Mouse (Mus musculus) midbrain, embryonic 14.5 days (tissue): ENCODE data around the gene Tex10. TPM values are rescaled to one million over a fixed set of nuclear protein-coding genes. Genes with fewer than 3 reads are reported as not detected.
"Not testable (repeated sequence)": the region's sequence is repeated elsewhere in the genome, so short reads cannot be mapped to it uniquely, and the experiment has no call there.

Experiments used
- ATAC-seq: fragments of 200-750 bp; cut with Nextera tagmentation; 2 replicates; pipeline ENCODE4 v1.8.0; 2017; ENCODE audit warnings: moderate number of reproducible peaks, moderate library complexity; ENCODE audit not compliant: low FRiP score, low TSS enrichment
- DNase-seq: peaks from one replicate; pipeline ENCODE4 v3.0.0-alpha.2; 2015
- H3K27ac ChIP-seq: fragments of 300-500 bp; sonication (generic); replicated peaks from 2 replicates; pipeline ENCODE4 v1.5.1; 2014; ENCODE audit warnings: mild to moderate bottlenecking, low read depth, low read length, moderate library complexity
- H3K27me3 ChIP-seq: fragments of 300-500 bp; sonication (generic); 2 replicates; pipeline ENCODE4 v1.6.1; 2014; ENCODE audit warnings: low read length, control low read depth, mixed read lengths; ENCODE audit not compliant: control insufficient read depth, insufficient read depth
- H3K36me3 ChIP-seq: fragments of 300-500 bp; sonication (generic); 2 replicates; pipeline ENCODE4 v1.6.1; 2014; ENCODE audit warnings: low read length, control low read depth; ENCODE audit not compliant: control insufficient read depth, insufficient read depth
- H3K4me1 ChIP-seq: fragments of 300-500 bp; sonication (generic); 2 replicates; pipeline ENCODE4 v1.6.1; 2014; ENCODE audit warnings: mild to moderate bottlenecking, antibody characterized with exemption, low read length, control low read depth; ENCODE audit not compliant: control insufficient read depth, insufficient read depth
- H3K4me2 ChIP-seq: fragments of 300-500 bp; sonication (generic); 2 replicates; pipeline ENCODE4 v1.6.1; 2014; ENCODE audit warnings: mild to moderate bottlenecking, low read length, moderate library complexity
- H3K4me3 ChIP-seq: fragments of 300-500 bp; sonication (generic); replicated peaks from 2 replicates; pipeline ENCODE4 v1.5.1; 2014; ENCODE audit warnings: low read depth, low read length
- H3K9ac ChIP-seq: fragments of 300-500 bp; sonication (generic); replicated peaks from 2 replicates; pipeline ENCODE4 v1.6.1; 2014; ENCODE audit warnings: mild to moderate bottlenecking, low read length, moderate library complexity
- H3K9me3 ChIP-seq: fragments of 300-500 bp; sonication (generic); 2 replicates; pipeline ENCODE4 v1.6.1; 2016; ENCODE audit warnings: low read length, control low read depth, mixed read lengths; ENCODE audit not compliant: control insufficient read depth
- WGBS: fragments of 180-500 bp; shearing (Covaris S2); extraction: QIAGEN DNeasy Blood & Tissue Kit; methylation state at CpG from one replicate; pipeline ENCODE4 v1.1.7; 2014; 5-methylcytosine and 5-hydroxymethylcytosine counted together
- polyA plus RNA-seq: library from polyadenylated mRNA; unstranded; fragments of >200 nt; fragmentation: Nextera tagmentation; extraction: Ambion mirVana; gene quantifications from 2 replicates; pipeline ENCODE4 v1.2.1, GENCODE M21; 2014

Gene Tex10
- polyA plus RNA-seq, 1 experiment from 2014 or later, result 57.1 TPM

GRCm38 (mm10) chr4:48415838-48416335 lies 57.4 kb downstream of the Tex10 start:
- Histone ChIP-seq H3K9ac (no peak overlapping the region), H3K36me3 (no peaks in the 10 kb centered on the region), H3K4me2 (no peak overlapping the region), H3K9me3 (no peaks in the 10 kb centered on the region), H3K27me3 (no peaks in the 10 kb centered on the region), H3K27ac (no peak overlapping the region), H3K4me1 (no peaks in the 10 kb centered on the region), H3K4me3 (no peak overlapping the region)
- no peak for ATAC-seq
- 89% methylated on average over 10 of the region's 10 CpGs for WGBS
- no peak for DNase-seq

- no peaks in the 10 kb centered on the region for H3K36me3 ChIP-seq
- no peaks in the 10 kb centered on the region for H3K9me3 ChIP-seq
- H3K4me2 ChIP-seq, result no peak overlapping the region
- no peak for ATAC-seq
- no peaks in the 10 kb centered on the region for H3K27me3 ChIP-seq
- H3K9ac ChIP-seq, result no peak overlapping the region
- 92% methylated on average over 8 of the region's 8 CpGs for WGBS
- H3K4me1 ChIP-seq, result no peaks in the 10 kb centered on the region
- no peak for DNase-seq
- no peak overlapping the region for H3K27ac ChIP-seq
- no peak overlapping the region for H3K4me3 ChIP-seq
Measured at GRCm38 (mm10) chr4:48413473-48413872, 59.8 kb downstream of the Tex10 start.

- Histone ChIP-seq H3K4me2 (no peak overlapping the region), H3K27me3 (no peaks in the 10 kb centered on the region), H3K9ac (no peak overlapping the region), H3K36me3 (no peaks in the 10 kb centered on the region), H3K27ac (no peak overlapping the region), H3K9me3 (no peaks in the 10 kb centered on the region), H3K4me3 (no peak overlapping the region), H3K4me1 (no peaks in the 10 kb centered on the region)
- WGBS, result 46% methylated on average over 18 of the region's 18 CpGs
- ATAC-seq (no peak; the same call in none of the 2 replicates), DNase-seq (peak; percentile 73)
Measured at GRCm38 (mm10) chr4:48407350-48408039, 65.8 kb downstream of the Tex10 start.

- not testable (repeated sequence) for H3K4me3 ChIP-seq, H3K4me1 ChIP-seq, H3K9ac ChIP-seq, H3K9me3 ChIP-seq, H3K36me3 ChIP-seq, H3K27me3 ChIP-seq, H3K4me2 ChIP-seq, H3K27ac ChIP-seq, DNase-seq, ATAC-seq
- WGBS, result 90% methylated on average over 8 of the region's 10 CpGs
Measured at GRCm38 (mm10) chr4:48405724-48406491, 67.4 kb downstream of the Tex10 start.

- Histone ChIP-seq H3K27me3 (no peaks in the 10 kb centered on the region), H3K27ac (no peak overlapping the region), H3K9ac (no peak overlapping the region), H3K4me1 (no peaks in the 10 kb centered on the region), H3K4me3 (no peak overlapping the region), H3K36me3 (no peaks in the 10 kb centered on the region), H3K9me3 (no peaks in the 10 kb centered on the region), H3K4me2 (no peak overlapping the region)
- 84% methylated on average over 16 of the region's 16 CpGs for WGBS
- DNase-seq (no peak), ATAC-seq (no peak)
Measured at GRCm38 (mm10) chr4:48403066-48403640, 70.1 kb downstream of the Tex10 start.

DNA sequence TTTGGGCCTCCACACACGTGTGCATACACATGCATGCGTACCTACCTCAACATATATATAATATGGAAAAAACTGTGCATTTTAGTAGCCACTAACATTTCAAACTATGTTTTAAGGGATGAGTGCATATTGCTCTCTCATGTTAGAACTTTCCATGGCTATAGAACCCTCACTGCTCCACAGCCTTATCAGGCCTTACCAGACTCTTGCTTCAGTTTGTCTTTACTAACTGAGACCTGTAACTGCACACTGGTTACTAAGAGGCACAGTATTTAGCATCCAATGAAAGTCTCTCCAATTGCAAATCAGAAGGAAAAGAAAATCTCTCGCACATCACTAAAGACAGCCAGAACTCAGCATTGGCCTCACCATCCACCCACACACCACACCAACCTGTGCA lies 76.3 kb downstream of the Tex10 start:
- H3K27me3 ChIP-seq, result no peaks in the 10 kb centered on the region
- 95% methylated on average over 3 of the region's 3 CpGs for WGBS
- H3K9me3 ChIP-seq, result no peaks in the 10 kb centered on the region
- DNase-seq (no peak), ATAC-seq (no peak)
- H3K36me3 ChIP-seq, result peaks cover 3% of the 10 kb centered on the region; the same call in 1 of the 2 replicates
- no peak overlapping the region for H3K4me2 ChIP-seq
- no peak overlapping the region for H3K4me3 ChIP-seq
- no peaks in the 10 kb centered on the region for H3K4me1 ChIP-seq
- no peak overlapping the region for H3K27ac ChIP-seq
- H3K9ac ChIP-seq, result no peak overlapping the region

- Histone ChIP-seq H3K36me3 (no peaks in the 10 kb centered on the region), H3K9me3 (no peaks in the 10 kb centered on the region), H3K9ac (no peak overlapping the region), H3K4me1 (no peaks in the 10 kb centered on the region), H3K27ac (no peak overlapping the region), H3K27me3 (no peaks in the 10 kb centered on the region), H3K4me3 (no peak overlapping the region), H3K4me2 (no peak overlapping the region)
- WGBS, result 81% methylated on average over 5 of the region's 5 CpGs
- no peak for ATAC-seq
- DNase-seq, result no peak
Measured at GRCm38 (mm10) chr4:48382506-48382905, 90.8 kb downstream of the Tex10 start.

- ATAC-seq, result no peak
- no peak overlapping the region for H3K4me2 ChIP-seq
- peak; percentile 96 for DNase-seq
- H3K4me3 ChIP-seq, result no peak overlapping the region
- H3K4me1 ChIP-seq, result no peaks in the 10 kb centered on the region
- no peaks in the 10 kb centered on the region for H3K27me3 ChIP-seq
- no peak overlapping the region for H3K27ac ChIP-seq
- no peaks in the 10 kb centered on the region for H3K36me3 ChIP-seq
- 2% methylated on average over 2 of the region's 2 CpGs for WGBS
- H3K9me3 ChIP-seq, result no peaks in the 10 kb centered on the region
- H3K9ac ChIP-seq, result no peak overlapping the region
Measured at GRCm38 (mm10) chr4:48380940-48381339, 92.3 kb downstream of the Tex10 start.
